Mouse (Mus musculus): ENCODE measurements around the gene Tspo. TPM values are rescaled to one million over a fixed set of nuclear protein-coding genes. Genes with fewer than 3 reads are reported as not detected.
A peak's percentile ranks its signal among the peaks of the same experiment; 100 is the strongest.

The Tspo gene
- 179 and 184 TPM in 2 replicates for polyA plus RNA-seq (2015; fragmentation: Nextera tagmentation; extraction: Ambion mirVana)

DNA sequence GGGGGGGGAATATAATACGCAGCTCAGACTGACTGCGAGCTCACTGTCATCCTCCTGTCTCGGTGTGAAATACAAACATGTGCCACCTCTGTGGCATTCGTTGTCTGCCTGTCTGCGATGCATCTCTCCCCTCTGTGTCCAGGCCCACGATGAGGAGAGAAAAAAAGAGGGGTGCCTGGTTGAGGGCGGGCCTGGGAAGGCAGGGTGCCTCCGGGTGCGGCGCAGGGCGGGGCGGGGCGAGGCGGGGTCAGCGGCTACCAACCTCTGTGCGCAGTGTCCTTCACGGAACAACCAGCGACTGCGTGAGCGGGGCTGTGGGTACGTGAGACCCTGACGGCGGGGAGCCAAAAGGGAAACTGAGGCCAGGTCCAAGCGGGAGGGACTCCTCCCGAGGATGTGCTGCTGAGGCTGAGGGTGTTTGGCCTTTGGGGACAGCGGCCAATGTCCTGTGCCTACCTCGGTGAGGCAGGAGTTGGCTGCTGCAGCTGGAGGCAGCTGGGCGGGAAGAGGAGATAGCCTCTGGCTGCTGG, at the start of gene Tspo, which contains the start of gene Mcat:
Gene Tspo, plus strand, starts transcription at position 266 of the 530 bp plus-strand sequence.
Gene Mcat, minus strand, starts transcription at position 461 of the 530 bp plus-strand sequence.
- H3K9ac ChIP-seq (ENCODE audit: low read depth, low read length) = peak within 1 kb of the TSS; percentile 86
- H3K4me3 ChIP-seq (ENCODE audit: low read depth, low read length) = peak within 1 kb of the TSS; percentile 77
- H3K4me2 ChIP-seq (ENCODE audit: low read depth, low read length) = peak within 1 kb of the TSS; percentile 83
- no peaks in the 10 kb centered on the region for H3K9me3 ChIP-seq (replicated peaks; ENCODE audit: control insufficient read depth, low read length)
- WGBS (ENCODE audit: insufficient replicate concordance) = under 1% methylated on average over 28 of the region's 28 CpGs
- no peaks in the 10 kb centered on the region for H3K27me3 ChIP-seq (ENCODE audit: control insufficient read depth, insufficient read depth, low read depth, low read length)
- ATAC-seq (ENCODE audit: low read depth) = peak; percentile 84
- H3K4me1 ChIP-seq (ENCODE audit: control insufficient read depth, low read depth, low read length) = peaks cover 40% of the 10 kb centered on the region
- H3K36me3 ChIP-seq (ENCODE audit: control insufficient read depth, insufficient read depth) = no peaks in the 10 kb centered on the region
- H3K27ac ChIP-seq (ENCODE audit: low read length) = peak within 1 kb of the TSS; percentile 95

DNA sequence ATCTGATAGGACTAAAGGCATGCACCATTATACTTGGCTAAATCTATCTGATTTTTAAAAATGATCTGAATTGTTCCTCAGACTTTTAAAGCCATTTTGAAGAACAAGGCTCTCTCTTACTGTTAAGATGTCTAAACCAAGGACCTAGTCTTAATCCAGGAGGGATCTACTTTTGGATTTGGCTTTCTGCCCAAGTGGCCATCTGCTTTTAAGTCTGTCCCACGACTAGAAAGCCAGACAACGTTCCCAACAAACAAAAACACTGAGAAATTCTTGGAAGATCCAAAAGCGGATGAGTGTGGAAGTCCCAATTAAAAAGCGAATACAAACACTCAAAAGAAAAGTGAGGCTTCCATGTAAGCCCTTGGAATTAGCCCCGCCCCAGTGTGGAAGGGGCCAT, 48.4 kb upstream of the Tspo start:
- no peaks in the 10 kb centered on the region for H3K36me3 ChIP-seq (ENCODE audit: control insufficient read depth, insufficient read depth)
- 53% methylated on average over 5 of the region's 5 CpGs for WGBS (ENCODE audit: insufficient replicate concordance)
- ATAC-seq (ENCODE audit: low read depth) = no peak
- no peak overlapping the region for H3K4me2 ChIP-seq (ENCODE audit: low read depth, low read length)
- H3K27ac ChIP-seq (ENCODE audit: low read length) = no peak overlapping the region
- no peaks in the 10 kb centered on the region for H3K9me3 ChIP-seq (replicated peaks; ENCODE audit: control insufficient read depth, low read length)
- H3K4me1 ChIP-seq (ENCODE audit: control insufficient read depth, low read depth, low read length) = peaks cover 9% of the 10 kb centered on the region
- no peak overlapping the region for H3K9ac ChIP-seq (ENCODE audit: low read depth, low read length)
- H3K27me3 ChIP-seq (ENCODE audit: control insufficient read depth, insufficient read depth, low read depth, low read length) = no peaks in the 10 kb centered on the region
- H3K4me3 ChIP-seq (ENCODE audit: low read depth, low read length) = no peak overlapping the region

DNA sequence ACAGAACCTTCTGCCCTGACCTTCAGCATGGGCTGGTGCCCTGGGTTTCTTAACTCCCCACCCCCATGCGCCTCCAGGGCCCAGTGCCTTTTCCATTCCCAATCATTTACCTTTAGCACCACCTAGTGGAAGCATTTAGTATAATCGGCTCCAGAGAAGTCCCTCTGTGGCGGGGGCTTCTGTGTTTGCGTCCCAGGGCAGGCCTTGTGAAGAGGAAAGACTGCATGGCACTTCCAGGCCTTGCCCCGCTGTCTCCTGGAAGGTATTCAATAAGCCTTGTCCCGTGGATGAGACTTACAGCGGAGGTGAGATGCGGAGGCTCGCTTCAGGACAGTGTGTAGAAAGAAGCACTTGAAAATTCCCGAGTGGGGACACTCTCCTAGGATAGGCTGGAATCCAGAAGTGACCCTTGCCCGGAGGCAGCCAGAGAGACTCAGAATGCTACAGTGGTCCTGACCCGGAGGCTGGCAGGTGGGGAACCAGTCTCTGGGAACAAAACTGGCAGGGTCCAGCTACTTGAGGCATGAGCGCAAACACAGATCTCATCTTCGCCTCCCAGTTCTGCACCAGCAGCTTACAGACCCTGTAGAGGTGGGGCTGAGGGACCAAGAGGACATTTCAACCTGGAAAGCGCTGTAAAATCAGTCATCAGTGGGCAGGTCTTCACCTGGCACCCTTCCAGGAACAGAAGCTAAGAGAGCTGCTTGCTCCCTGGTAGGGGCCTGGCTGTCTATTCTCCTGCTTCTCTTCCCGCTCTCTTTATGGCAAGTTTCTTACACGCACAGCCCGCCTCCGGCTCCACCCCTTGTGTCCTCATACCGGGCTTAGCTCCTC, 45.0 kb upstream of the Tspo start:
- no peak overlapping the region for H3K4me3 ChIP-seq (ENCODE audit: low read depth, low read length)
- H3K4me2 ChIP-seq (ENCODE audit: low read depth, low read length) = no peak overlapping the region
- H3K27me3 ChIP-seq (ENCODE audit: control insufficient read depth, insufficient read depth, low read depth, low read length) = no peaks in the 10 kb centered on the region
- H3K9me3 ChIP-seq (replicated peaks; ENCODE audit: control insufficient read depth, low read length) = no peaks in the 10 kb centered on the region
- 32% methylated on average over 20 of the region's 20 CpGs for WGBS (ENCODE audit: insufficient replicate concordance)
- no peak overlapping the region for H3K27ac ChIP-seq (ENCODE audit: low read length)
- peak; percentile 30; the same call in 1 of the 2 replicates for ATAC-seq (ENCODE audit: low read depth)
- no peaks in the 10 kb centered on the region for H3K36me3 ChIP-seq (ENCODE audit: control insufficient read depth, insufficient read depth)
- H3K4me1 ChIP-seq (ENCODE audit: control insufficient read depth, low read depth, low read length) = peaks cover 3% of the 10 kb centered on the region; the same call in 1 of the 2 replicates
- H3K9ac ChIP-seq (ENCODE audit: low read depth, low read length) = no peak overlapping the region

DNA sequence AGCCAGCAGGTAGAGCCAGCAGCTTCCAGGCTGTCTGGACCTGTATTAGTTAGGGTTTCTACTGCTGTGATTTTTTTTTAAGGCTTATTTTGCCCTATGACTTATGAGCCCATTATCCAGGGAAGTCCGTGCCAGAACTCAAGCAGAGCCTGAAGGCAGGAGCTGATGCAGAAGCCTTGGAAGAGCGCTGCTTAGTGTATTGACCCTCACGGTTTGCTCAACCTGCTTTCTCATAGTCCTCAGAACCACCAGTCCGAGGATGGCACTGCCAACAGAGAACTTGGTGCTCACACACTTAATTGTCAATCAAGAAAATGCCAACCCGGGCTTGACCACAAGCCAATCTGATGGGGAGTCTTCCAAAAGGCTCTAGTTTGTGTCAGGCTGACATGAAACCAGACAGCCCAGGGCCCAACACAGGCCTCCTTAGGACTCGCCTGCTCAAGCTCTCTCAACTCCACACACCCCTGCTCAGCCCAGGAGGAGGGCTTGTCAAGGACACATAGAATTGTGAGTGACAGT, 42.5 kb upstream of the Tspo start:
- Histone ChIP-seq H3K4me3 (ENCODE audit: low read depth, low read length) (no peak overlapping the region), H3K36me3 (ENCODE audit: control insufficient read depth, insufficient read depth) (no peaks in the 10 kb centered on the region), H3K4me1 (ENCODE audit: control insufficient read depth, low read depth, low read length) (peaks cover 8% of the 10 kb centered on the region), H3K27me3 (ENCODE audit: control insufficient read depth, insufficient read depth, low read depth, low read length) (peaks cover 21% of the 10 kb centered on the region), H3K9me3 (replicated peaks; ENCODE audit: control insufficient read depth, low read length) (no peaks in the 10 kb centered on the region), H3K27ac (ENCODE audit: low read length) (no peak overlapping the region), H3K9ac (ENCODE audit: low read depth, low read length) (no peak overlapping the region), H3K4me2 (ENCODE audit: low read depth, low read length) (no peak overlapping the region)
- ATAC-seq (ENCODE audit: low read depth) = no peak
- WGBS (ENCODE audit: insufficient replicate concordance) = 63% methylated on average over 6 of the region's 6 CpGs

DNA sequence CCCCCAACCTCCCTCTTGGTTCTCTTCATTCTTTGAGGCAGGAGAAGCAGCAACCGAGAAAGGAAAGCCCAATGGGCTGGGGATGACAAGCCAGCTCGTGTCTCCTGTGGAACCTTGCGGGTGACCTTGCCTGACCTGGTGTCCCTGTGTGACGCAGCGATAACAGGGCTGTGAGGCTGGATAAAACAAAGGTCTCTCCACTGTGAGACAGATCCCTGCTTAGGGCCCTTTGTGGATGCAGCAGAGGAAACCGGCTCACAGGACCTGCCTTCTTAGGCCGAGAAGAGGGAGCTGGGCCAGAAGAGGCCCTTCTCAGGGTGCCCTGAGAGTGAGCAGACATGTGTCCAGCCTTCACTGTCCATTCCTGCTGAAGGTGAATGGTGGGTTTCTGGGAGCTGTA, 40.2 kb upstream of the Tspo start:
- H3K4me1 ChIP-seq (ENCODE audit: control insufficient read depth, low read depth, low read length) = peaks cover 17% of the 10 kb centered on the region
- H3K27ac ChIP-seq (ENCODE audit: low read length) = no peak overlapping the region
- H3K9me3 ChIP-seq (replicated peaks; ENCODE audit: control insufficient read depth, low read length) = no peaks in the 10 kb centered on the region
- peaks cover 44% of the 10 kb centered on the region for H3K27me3 ChIP-seq (ENCODE audit: control insufficient read depth, insufficient read depth, low read depth, low read length)
- no peaks in the 10 kb centered on the region for H3K36me3 ChIP-seq (ENCODE audit: control insufficient read depth, insufficient read depth)
- no peak overlapping the region for H3K4me3 ChIP-seq (ENCODE audit: low read depth, low read length)
- H3K9ac ChIP-seq (ENCODE audit: low read depth, low read length) = no peak overlapping the region
- peak; percentile 19; the same call in 1 of the 2 replicates for ATAC-seq (ENCODE audit: low read depth)
- H3K4me2 ChIP-seq (ENCODE audit: low read depth, low read length) = no peak overlapping the region
- 33% methylated on average over 7 of the region's 7 CpGs for WGBS (ENCODE audit: insufficient replicate concordance)

DNA sequence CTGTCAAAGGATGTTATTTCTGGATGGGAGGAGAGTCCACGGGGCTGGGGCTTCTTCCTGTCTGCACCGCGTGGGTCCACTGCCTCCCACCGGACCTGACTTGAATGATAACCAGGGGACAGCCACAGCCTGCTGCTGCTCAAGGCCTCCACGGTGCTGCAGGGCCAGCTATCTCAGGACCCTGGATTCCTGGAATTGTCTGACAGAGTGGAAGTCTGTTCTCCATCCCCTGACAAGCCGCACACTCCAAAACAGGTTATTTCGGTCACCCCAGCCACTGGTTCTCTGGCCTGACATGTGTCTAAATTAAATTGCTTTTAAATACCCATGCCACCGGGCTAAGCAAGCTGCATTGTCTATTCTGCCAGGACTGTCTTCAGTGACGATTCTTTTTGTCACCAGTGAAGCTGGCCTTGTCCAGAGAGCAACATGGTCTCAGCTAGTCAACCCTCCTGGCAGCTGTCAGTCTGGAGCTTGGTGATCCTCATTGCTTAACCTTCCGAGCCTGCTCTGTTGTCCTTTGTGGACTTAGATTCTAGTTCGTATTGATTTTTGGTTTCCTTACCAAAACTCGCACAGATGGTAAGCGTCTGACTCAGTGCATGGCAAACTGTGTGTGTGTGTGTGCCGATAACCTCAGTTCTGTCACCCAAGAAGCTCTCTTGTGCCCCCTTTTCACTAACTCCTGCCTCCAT, 39.6 kb upstream of the Tspo start:
- H3K27me3 ChIP-seq (ENCODE audit: control insufficient read depth, insufficient read depth, low read depth, low read length) = peaks cover 50% of the 10 kb centered on the region
- WGBS (ENCODE audit: insufficient replicate concordance) = 37% methylated on average over 14 of the region's 14 CpGs
- H3K4me3 ChIP-seq (ENCODE audit: low read depth, low read length) = no peak overlapping the region
- no peaks in the 10 kb centered on the region for H3K36me3 ChIP-seq (ENCODE audit: control insufficient read depth, insufficient read depth)
- H3K27ac ChIP-seq (ENCODE audit: low read length) = no peak overlapping the region
- peak; percentile 20; the same call in 1 of the 2 replicates for ATAC-seq (ENCODE audit: low read depth)
- H3K4me1 ChIP-seq (ENCODE audit: control insufficient read depth, low read depth, low read length) = peaks cover 17% of the 10 kb centered on the region
- no peak overlapping the region for H3K9ac ChIP-seq (ENCODE audit: low read depth, low read length)
- H3K4me2 ChIP-seq (ENCODE audit: low read depth, low read length) = no peak overlapping the region
- H3K9me3 ChIP-seq (replicated peaks; ENCODE audit: control insufficient read depth, low read length) = no peaks in the 10 kb centered on the region

DNA sequence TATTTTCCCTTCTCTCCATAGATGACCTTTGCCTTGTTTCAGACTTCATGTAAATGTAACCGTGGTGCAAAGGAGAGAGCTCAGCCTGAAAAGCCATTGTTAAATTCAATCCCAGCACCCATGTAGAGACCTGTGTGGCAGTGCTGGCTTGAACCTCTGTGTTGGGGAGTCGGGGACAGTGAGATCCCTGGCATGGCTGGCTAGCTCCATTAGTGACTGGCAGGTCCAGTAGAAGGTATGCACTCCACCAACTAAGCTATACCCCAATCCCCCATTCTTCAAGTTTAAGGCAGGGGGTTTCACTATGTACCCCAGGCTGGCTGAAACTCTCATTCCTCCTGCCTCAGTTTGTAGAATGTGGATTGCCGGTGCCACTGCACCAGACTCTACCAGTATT, 39.1 kb upstream of the Tspo start:
- Histone ChIP-seq H3K27me3 (ENCODE audit: control insufficient read depth, insufficient read depth, low read depth, low read length) (peaks cover 55% of the 10 kb centered on the region), H3K9ac (ENCODE audit: low read depth, low read length) (no peak overlapping the region)

DNA sequence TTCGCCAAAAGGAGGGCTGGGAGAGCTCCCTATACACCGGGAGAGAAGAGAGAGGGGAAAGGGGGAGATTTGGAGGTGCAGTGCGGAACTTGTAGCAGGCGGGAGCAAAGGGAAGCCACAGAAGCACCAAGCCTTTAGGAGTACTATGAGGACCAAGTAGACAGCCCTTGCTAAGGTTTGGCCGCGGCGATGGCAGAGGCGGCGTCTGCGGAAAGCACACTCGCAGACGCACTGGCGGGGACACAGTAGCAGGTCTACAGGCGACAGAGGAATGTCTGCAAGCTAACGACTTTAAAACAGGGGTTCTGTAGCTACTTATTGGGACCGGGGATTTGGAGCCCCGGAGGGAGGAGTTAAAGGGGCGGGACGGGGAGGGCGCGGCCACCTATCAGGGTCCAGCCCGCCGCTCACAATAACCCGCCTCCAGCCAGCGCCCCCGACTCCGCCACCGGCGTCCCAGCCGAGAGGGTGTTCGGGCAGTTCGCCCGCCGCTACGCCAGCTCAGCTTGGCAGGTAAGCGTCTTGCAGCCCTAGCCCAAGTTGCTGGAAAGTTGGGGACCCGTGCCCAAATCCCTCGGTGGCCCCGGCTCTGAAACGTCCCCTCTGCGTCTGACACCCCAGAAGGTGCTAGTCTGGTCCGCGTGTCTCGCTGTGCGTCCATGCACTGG, 36.8 kb upstream of the Tspo start, which contains the start of gene Bik:
Gene Bik, plus strand, starts transcription at position 439 of the 668 bp plus-strand sequence.
- no peaks in the 10 kb centered on the region for H3K36me3 ChIP-seq (ENCODE audit: control insufficient read depth, insufficient read depth)
- no peak within 1 kb of the TSS for H3K27ac ChIP-seq (ENCODE audit: low read length)
- peak within 1 kb of the TSS; percentile 62 for H3K4me3 ChIP-seq (ENCODE audit: low read depth, low read length)
- H3K4me2 ChIP-seq (ENCODE audit: low read depth, low read length) = peak within 1 kb of the TSS; percentile 83
- H3K27me3 ChIP-seq (ENCODE audit: control insufficient read depth, insufficient read depth, low read depth, low read length) = peaks cover 70% of the 10 kb centered on the region
- WGBS (ENCODE audit: insufficient replicate concordance) = under 1% methylated on average over 45 of the region's 45 CpGs
- peak within 1 kb of the TSS; percentile 45; the same call in 1 of the 2 replicates for H3K9ac ChIP-seq (ENCODE audit: low read depth, low read length)
- H3K4me1 ChIP-seq (ENCODE audit: control insufficient read depth, low read depth, low read length) = peaks cover 21% of the 10 kb centered on the region
- ATAC-seq (ENCODE audit: low read depth) = peak; percentile 70
- no peaks in the 10 kb centered on the region for H3K9me3 ChIP-seq (replicated peaks; ENCODE audit: control insufficient read depth, low read length)

More for the DNA sequence above, 39.1 kb upstream of the Tspo start:
- H3K36me3 ChIP-seq (ENCODE audit: control insufficient read depth, insufficient read depth) = no peaks in the 10 kb centered on the region
- peaks cover 17% of the 10 kb centered on the region for H3K4me1 ChIP-seq (ENCODE audit: control insufficient read depth, low read depth, low read length)
- no peak overlapping the region for H3K4me2 ChIP-seq (ENCODE audit: low read depth, low read length)
- no peaks in the 10 kb centered on the region for H3K9me3 ChIP-seq (replicated peaks; ENCODE audit: control insufficient read depth, low read length)
- no peak overlapping the region for H3K27ac ChIP-seq (ENCODE audit: low read length)
- ATAC-seq (ENCODE audit: low read depth) = no peak
- WGBS (ENCODE audit: insufficient replicate concordance) = 63% methylated on average over 3 of the region's 3 CpGs
- H3K4me3 ChIP-seq (ENCODE audit: low read depth, low read length) = no peak overlapping the region
